ENCODE assay signal across 8 mouse cellular contexts in the genomic region with DNA sequence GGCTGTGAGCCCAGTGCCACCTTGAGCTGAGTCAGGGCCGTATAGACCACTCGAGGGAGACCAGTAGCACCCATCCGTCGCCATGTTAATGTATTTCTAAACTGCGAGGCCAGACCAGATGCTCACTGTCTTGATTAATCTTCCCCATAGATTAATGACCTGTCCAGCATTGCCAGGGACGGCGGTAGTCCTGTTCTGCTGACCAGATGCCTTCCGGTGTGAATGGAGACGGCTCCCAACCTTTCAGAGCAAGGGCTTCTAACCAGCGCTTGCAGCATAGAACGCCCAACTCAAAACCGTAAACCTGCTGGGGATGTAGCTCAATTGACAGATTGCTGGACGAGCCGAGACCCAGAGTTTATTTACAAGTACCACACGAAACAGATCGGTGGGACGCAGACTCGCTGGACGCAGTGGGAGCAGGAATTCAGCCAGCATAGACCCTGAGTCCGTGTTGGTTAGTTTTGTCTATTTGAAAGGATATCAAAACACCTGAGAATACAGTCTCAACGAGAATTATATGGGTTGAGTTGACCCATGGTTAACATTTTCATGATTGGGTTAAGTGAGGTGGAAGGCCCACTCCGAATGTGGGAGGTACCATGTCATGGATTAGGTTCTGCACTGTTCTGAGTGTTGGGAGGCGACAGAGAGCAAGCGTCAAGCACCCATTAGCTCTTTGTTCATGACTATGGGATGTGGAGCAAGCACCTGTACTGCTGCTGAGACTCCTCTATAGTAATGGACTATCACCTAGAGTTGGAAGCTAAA. TPM values are rescaled to one million over a fixed set of nuclear protein-coding genes. Genes with fewer than 3 reads are reported as not detected.
DNase-seq lines count a peak whose midpoint lies in the region; ATAC-seq lines count a peak whose summit lies in the region.

No protein-coding gene starts in this region.

- H3K27me3 ChIP-seq in embryonic facial prominence, embryonic 14.5 days (replicated peaks; ENCODE audit: control insufficient read depth, insufficient read depth, low read length), result no peaks in the 10 kb centered on the region
- no peaks in the 10 kb centered on the region for H3K27me3 ChIP-seq in limb, embryonic 10.5 days (ENCODE audit: low read depth, poor library complexity, severe bottlenecking)
- no peaks in the 10 kb centered on the region for H3K27me3 ChIP-seq in neural tube, embryonic 14.5 days (ENCODE audit: control insufficient read depth, insufficient read depth, low read length)

- H3K4me2 ChIP-seq in embryonic facial prominence, embryonic 14.5 days (ENCODE audit: low read depth, low read length), result peak overlapping the region; percentile 95
- peak overlapping the region; percentile 94 for H3K4me2 ChIP-seq in neural tube, embryonic 14.5 days (ENCODE audit: low read depth, low read length)

- H3K9ac ChIP-seq in embryonic facial prominence, embryonic 14.5 days (ENCODE audit: low read depth, low read length), result peak overlapping the region; percentile 84
- H3K9ac ChIP-seq in neural tube, embryonic 14.5 days (replicated peaks; ENCODE audit: low read depth, low read length), result peak overlapping the region; percentile 92

- H3K36me3 ChIP-seq in embryonic facial prominence, embryonic 14.5 days (ENCODE audit: control insufficient read depth, insufficient read depth, low read length), result peaks cover 27% of the 10 kb centered on the region
- H3K36me3 ChIP-seq in limb, embryonic 10.5 days, result peaks cover 30% of the 10 kb centered on the region
- H3K36me3 ChIP-seq in neural tube, embryonic 14.5 days (ENCODE audit: control insufficient read depth, insufficient read depth, low read length), result peaks cover 11% of the 10 kb centered on the region; the same call in 1 of the 2 replicates

- ATAC-seq in embryonic facial prominence, embryonic 14.5 days (ENCODE audit: low read depth), result no peak
- no peak; the same call in 1 of the 2 replicates for ATAC-seq in neural tube, embryonic 14.5 days (ENCODE audit: low read depth)

- peak overlapping the region; percentile 84 for H3K4me3 ChIP-seq in embryonic facial prominence, embryonic 14.5 days (ENCODE audit: low read depth, low read length)
- peak overlapping the region; percentile 71 for H3K4me3 ChIP-seq in limb, embryonic 10.5 days
- peak overlapping the region; percentile 89 for H3K4me3 ChIP-seq in neural tube, embryonic 14.5 days (ENCODE audit: low read depth, low read length)

- peaks cover 13% of the 10 kb centered on the region for H3K4me1 ChIP-seq in embryonic facial prominence, embryonic 14.5 days (ENCODE audit: control insufficient read depth, insufficient read depth, low read length)
- H3K4me1 ChIP-seq in limb, embryonic 10.5 days, result peaks cover 15% of the 10 kb centered on the region
- H3K4me1 ChIP-seq in neural tube, embryonic 14.5 days (ENCODE audit: control insufficient read depth, insufficient read depth, low read length), result peaks cover 17% of the 10 kb centered on the region

- 0 out of 2 replicates have a peak, but pooled peaks cover 3% of the 10 kb centered on the region for H3K9me3 ChIP-seq in embryonic facial prominence, embryonic 14.5 days (ENCODE audit: control insufficient read depth, low read length)
- no peaks in the 10 kb centered on the region for H3K9me3 ChIP-seq in limb, embryonic 10.5 days (replicated peaks)
- H3K9me3 ChIP-seq in neural tube, embryonic 14.5 days (ENCODE audit: control insufficient read depth, low read length), result no peaks in the 10 kb centered on the region

- H3K27ac ChIP-seq in embryonic facial prominence, embryonic 14.5 days (replicated peaks; ENCODE audit: low read depth, low read length), result peak overlapping the region; percentile 97
- peak overlapping the region; percentile 91 for H3K27ac ChIP-seq in limb, embryonic 10.5 days
- H3K27ac ChIP-seq in neural tube, embryonic 14.5 days (ENCODE audit: low read depth, low read length), result peak overlapping the region; percentile 97

- WGBS in embryonic facial prominence, embryonic 14.5 days, result 13% methylated on average over 24 of the region's 24 CpGs
- 9% methylated on average over 24 of the region's 24 CpGs for WGBS in limb, embryonic 10.5 days
- 12% methylated on average over 24 of the region's 24 CpGs for WGBS in neural tube, embryonic 14.5 days

- DNase-seq in retina, embryonic 14.5 days (ENCODE audit: low spot score), result peak; percentile 15
- no peak for DNase-seq in retina, postnatal 1 day
- DNase-seq in embryonic facial prominence, embryonic 14.5 days (ENCODE audit: low spot score), result no peak
- DNase-seq in limb, embryonic 10.5 days (ENCODE audit: low spot score), result no peak
- DNase-seq in yolk sac, embryonic 10.5 days (ENCODE audit: low spot score), result no peak
- DNase-seq in cerebellum, postnatal 25 days, result no peak
- no peak for DNase-seq in right cerebral cortex, postnatal 36 days (ENCODE audit: low spot score in 2 of 2)

RNA-seq across cellular contexts. Expression of gene Zfp672, which starts 6.4 kb away (rescaled TPM):
- 42.3 TPM in 2 replicates for polyA plus RNA-seq in embryonic facial prominence, embryonic 14.5 days (2014; fragmentation: Nextera tagmentation; extraction: Ambion mirVana)
- 22.1 and 25.7 TPM in 2 replicates for polyA plus RNA-seq in limb, embryonic 10.5 days (2016; fragmentation: Nextera tagmentation; extraction: Ambion mirVana)
- polyA plus RNA-seq in neural tube, embryonic 14.5 days (2014; fragmentation: Nextera tagmentation; extraction: Ambion mirVana), result 44.4 and 44.5 TPM in 2 replicates

RNA-seq across cellular contexts. Expression of gene Sh3bp5l, which starts 6.8 kb away (rescaled TPM):
- 23.2 and 27.3 TPM in 2 replicates for polyA plus RNA-seq in embryonic facial prominence, embryonic 14.5 days (2014; fragmentation: Nextera tagmentation; extraction: Ambion mirVana)
- 35.2 and 37.7 TPM in 2 replicates for polyA plus RNA-seq in limb, embryonic 10.5 days (2016; fragmentation: Nextera tagmentation; extraction: Ambion mirVana)
- 32.8 and 36.2 TPM in 2 replicates for polyA plus RNA-seq in neural tube, embryonic 14.5 days (2014; fragmentation: Nextera tagmentation; extraction: Ambion mirVana)

RNA-seq across cellular contexts. Expression of gene Zfp692, which starts 16.9 kb away (rescaled TPM):
- polyA plus RNA-seq in embryonic facial prominence, embryonic 14.5 days (2014; fragmentation: Nextera tagmentation; extraction: Ambion mirVana), result 14.2 and 14.7 TPM in 2 replicates
- polyA plus RNA-seq in limb, embryonic 10.5 days (2016; fragmentation: Nextera tagmentation; extraction: Ambion mirVana), result 24.0 and 26.7 TPM in 2 replicates
- polyA plus RNA-seq in neural tube, embryonic 14.5 days (2014; fragmentation: Nextera tagmentation; extraction: Ambion mirVana), result 18.9 and 22.0 TPM in 2 replicates

RNA-seq across cellular contexts. Expression of gene 4930438A08Rik, which starts 49.2 kb away (rescaled TPM):
- polyA plus RNA-seq in embryonic facial prominence, embryonic 14.5 days (2014; fragmentation: Nextera tagmentation; extraction: Ambion mirVana), result 0.22 and 0.45 TPM in 2 replicates
- not detected in 2 replicates for polyA plus RNA-seq in limb, embryonic 10.5 days (2016; fragmentation: Nextera tagmentation; extraction: Ambion mirVana)
- not detected in 2 replicates for polyA plus RNA-seq in neural tube, embryonic 14.5 days (2014; fragmentation: Nextera tagmentation; extraction: Ambion mirVana)

RNA-seq across cellular contexts. Expression of gene Lypd8, which starts 55.1 kb away (rescaled TPM):
- polyA plus RNA-seq in embryonic facial prominence, embryonic 14.5 days (2014; fragmentation: Nextera tagmentation; extraction: Ambion mirVana), result not detected in 2 replicates
- not detected in 2 replicates for polyA plus RNA-seq in limb, embryonic 10.5 days (2016; fragmentation: Nextera tagmentation; extraction: Ambion mirVana)
- polyA plus RNA-seq in neural tube, embryonic 14.5 days (2014; fragmentation: Nextera tagmentation; extraction: Ambion mirVana), result not detected in 2 replicates
